Mouse (Mus musculus): ENCODE data around the gene Ptpa. TPM values are rescaled to one million over a fixed set of nuclear protein-coding genes. Genes with fewer than 3 reads are reported as not detected.

Ptpa gene
- polyA plus RNA-seq, 1 experiment = 132 TPM

DNA sequence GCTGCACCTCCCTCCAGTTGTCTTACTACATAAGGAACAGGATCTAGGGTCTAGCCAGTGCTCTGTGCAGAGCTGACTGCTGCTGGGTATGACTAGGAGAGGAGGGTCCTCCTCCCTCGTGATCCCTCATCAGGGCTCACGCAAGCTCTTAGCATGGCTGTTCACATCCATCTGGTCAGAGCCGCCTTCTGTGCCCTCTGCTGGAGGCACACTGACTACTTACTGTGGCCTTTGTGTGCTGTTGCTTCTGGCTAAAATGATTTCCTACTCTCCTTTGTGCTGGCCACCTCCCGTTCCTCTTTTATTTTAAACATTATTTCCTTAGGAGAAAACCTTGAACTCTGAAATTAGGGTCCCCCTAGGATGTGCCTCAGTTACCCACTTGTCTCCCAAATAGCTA, 21.0 kb downstream of the Ptpa start:
- Histone ChIP-seq H3K4me3 (ENCODE audit: insufficient read depth, low read depth, low read length) (no peak overlapping the region), H3K4me1 (ENCODE audit: control insufficient read depth, insufficient read depth, low read length) (peaks cover 30% of the 10 kb centered on the region; the same call in 1 of the 2 replicates), H3K27me3 (replicated peaks; ENCODE audit: control insufficient read depth, insufficient read depth, low read length) (no peaks in the 10 kb centered on the region), H3K36me3 (ENCODE audit: control insufficient read depth, insufficient read depth, low read length) (no peaks in the 10 kb centered on the region; the same call in 1 of the 2 replicates), H3K27ac (ENCODE audit: insufficient read depth, low read depth, low read length) (no peak overlapping the region)
- 74% methylated on average over 4 of the region's 4 CpGs for WGBS
- no peak for DNase-seq
- TF ChIP-seq CTCF (conservative IDR thresholded peaks at IDR 0.05; ENCODE audit: insufficient read depth, insufficient read length, low read depth, low read length) (no peak), POLR2A (IDR thresholded peaks at IDR 0.05; ENCODE audit: low read depth, low read length) (no peak)

DNA sequence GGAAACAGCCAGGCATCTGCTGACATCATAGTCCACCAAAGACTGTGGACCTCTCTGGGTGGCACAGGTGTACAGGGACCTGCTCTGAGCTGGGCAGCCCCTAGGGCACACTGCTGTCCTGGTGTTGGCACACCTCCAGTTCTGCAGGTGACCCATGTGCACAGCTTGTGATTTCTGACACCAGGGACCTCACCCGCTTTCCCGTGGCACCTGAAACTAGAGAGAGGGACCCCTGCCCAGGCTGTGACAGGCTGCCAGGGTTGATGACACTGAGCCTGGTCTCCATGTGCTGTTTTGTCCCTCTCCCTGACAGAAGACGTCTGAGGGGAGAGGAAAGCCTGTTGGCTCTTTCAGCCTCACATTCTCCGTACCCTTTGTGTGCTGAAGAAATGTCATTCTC, 22.0 kb downstream of the Ptpa start:
- H3K4me1 ChIP-seq (ENCODE audit: control insufficient read depth, insufficient read depth, low read length) = peaks cover 35% of the 10 kb centered on the region
- DNase-seq = no peak
- no peak overlapping the region for H3K27ac ChIP-seq (ENCODE audit: insufficient read depth, low read depth, low read length)
- no peak overlapping the region for H3K4me3 ChIP-seq (ENCODE audit: insufficient read depth, low read depth, low read length)
- H3K27me3 ChIP-seq (replicated peaks; ENCODE audit: control insufficient read depth, insufficient read depth, low read length) = no peaks in the 10 kb centered on the region
- no peaks in the 10 kb centered on the region; the same call in 1 of the 2 replicates for H3K36me3 ChIP-seq (ENCODE audit: control insufficient read depth, insufficient read depth, low read length)
- no peak for TF ChIP-seq POLR2A (IDR thresholded peaks at IDR 0.05; ENCODE audit: low read depth, low read length)
- no peak for TF ChIP-seq CTCF (conservative IDR thresholded peaks at IDR 0.05; ENCODE audit: insufficient read depth, insufficient read length, low read depth, low read length)
- 86% methylated on average over 4 of the region's 4 CpGs for WGBS

DNA sequence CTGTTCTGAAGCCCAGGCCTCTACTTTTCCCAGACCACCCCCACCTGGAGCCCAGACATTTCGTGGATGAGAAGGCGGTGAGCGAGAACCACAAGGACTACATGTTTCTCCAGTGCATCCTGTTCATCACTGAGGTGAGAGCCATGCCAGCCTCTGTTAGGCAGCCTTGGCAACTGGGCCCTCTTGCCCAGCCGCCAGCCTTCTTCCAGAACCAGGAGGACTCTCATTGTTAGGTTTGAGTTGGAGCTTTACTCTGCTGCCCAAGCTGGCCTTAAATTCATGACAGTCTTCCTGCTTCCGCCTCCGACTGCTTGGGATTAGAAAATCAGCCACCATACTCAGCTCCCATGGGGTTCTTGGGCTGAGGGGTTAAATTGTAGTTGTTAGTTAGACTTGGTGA, 23.8 kb downstream of the Ptpa start:
- Histone ChIP-seq H3K4me3 (ENCODE audit: insufficient read depth, low read depth, low read length) (no peak overlapping the region), H3K36me3 (ENCODE audit: control insufficient read depth, insufficient read depth, low read length) (no peaks in the 10 kb centered on the region; the same call in 1 of the 2 replicates), H3K27ac (ENCODE audit: insufficient read depth, low read depth, low read length) (peak overlapping the region; percentile 97), H3K4me1 (ENCODE audit: control insufficient read depth, insufficient read depth, low read length) (peaks cover 45% of the 10 kb centered on the region), H3K27me3 (replicated peaks; ENCODE audit: control insufficient read depth, insufficient read depth, low read length) (no peaks in the 10 kb centered on the region)
- DNase-seq = no peak
- TF ChIP-seq CTCF (conservative IDR thresholded peaks at IDR 0.05; ENCODE audit: insufficient read depth, insufficient read length, low read depth, low read length) (no peak), POLR2A (IDR thresholded peaks at IDR 0.05; ENCODE audit: low read depth, low read length) (no peak)
- 81% methylated on average over 6 of the region's 6 CpGs for WGBS

DNA sequence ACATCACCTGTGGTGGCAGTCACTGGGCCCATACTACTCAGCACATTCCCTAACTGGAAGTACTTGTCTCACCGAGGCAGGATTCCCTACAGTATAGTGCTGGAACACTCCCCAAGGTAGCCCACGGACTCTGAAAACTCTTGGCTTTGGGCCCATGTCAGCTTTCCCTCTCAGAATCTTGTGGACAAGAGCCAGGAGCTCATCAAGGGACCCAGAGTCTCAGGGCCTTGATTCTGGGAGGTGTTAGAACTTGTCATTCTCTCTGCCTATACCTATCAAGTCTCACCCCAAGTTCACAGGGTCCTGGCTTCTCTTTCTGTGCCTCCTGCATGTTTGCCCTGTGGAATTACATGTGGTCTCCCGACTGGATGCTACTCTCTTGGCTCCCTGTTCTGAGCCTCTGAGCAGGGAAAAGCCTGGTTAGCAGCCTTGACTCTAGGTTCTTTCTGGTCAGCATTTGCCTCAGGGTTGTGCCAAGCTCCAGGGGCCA, 24.4 kb downstream of the Ptpa start:
- Histone ChIP-seq H3K4me1 (ENCODE audit: control insufficient read depth, insufficient read depth, low read length) (peaks cover 51% of the 10 kb centered on the region), H3K36me3 (ENCODE audit: control insufficient read depth, insufficient read depth, low read length) (no peaks in the 10 kb centered on the region; the same call in 1 of the 2 replicates)
- peak; percentile 80 for DNase-seq

DNA sequence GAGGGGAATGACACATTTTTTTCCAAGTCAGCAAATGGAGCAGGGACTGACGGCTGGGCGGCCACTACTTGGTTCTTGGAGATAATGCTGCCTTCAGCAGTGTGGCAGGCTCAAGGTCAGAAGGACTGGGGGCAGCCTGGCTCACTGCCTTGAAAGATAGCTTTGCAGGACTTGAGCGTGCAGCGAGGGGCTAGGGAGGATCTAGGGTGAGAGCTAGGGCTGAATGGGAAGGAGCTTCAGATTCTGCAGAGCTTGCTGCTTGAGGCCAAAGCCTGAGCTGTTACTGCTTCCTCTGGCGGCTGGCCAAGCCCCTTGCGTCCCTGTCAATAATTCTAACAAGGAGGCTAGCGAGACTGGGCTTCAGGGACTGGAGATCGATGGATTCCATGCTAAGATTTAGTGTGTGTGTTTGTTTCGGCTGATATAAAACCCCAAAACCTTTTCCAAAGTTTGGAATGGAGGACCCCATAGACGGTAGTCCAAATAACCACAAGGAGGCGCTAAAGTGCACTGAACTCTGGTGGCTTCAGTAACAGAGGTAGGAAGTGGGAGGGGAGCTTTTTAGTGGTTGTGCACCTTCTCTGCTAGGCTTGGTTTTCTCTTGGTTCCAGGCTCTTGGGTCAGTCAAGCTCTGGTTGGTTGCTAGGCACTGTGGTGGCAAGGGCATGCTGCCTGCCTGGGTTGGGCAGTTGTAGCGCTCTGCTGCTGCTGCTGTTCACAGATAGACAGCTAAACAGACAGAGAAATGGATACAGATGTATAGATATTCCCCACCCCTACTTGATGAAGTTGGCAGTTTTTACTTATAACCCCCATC, 25.1 kb downstream of the Ptpa start:
- WGBS = 3% methylated on average over 12 of the region's 12 CpGs
- no peaks in the 10 kb centered on the region; the same call in 1 of the 2 replicates for H3K36me3 ChIP-seq (ENCODE audit: control insufficient read depth, insufficient read depth, low read length)
- DNase-seq = peak; percentile 93
- H3K4me1 ChIP-seq (ENCODE audit: control insufficient read depth, insufficient read depth, low read length) = peaks cover 56% of the 10 kb centered on the region
- TF ChIP-seq CTCF (conservative IDR thresholded peaks at IDR 0.05; ENCODE audit: insufficient read depth, insufficient read length, low read depth, low read length) = peak; percentile 61
- no peak for TF ChIP-seq POLR2A (IDR thresholded peaks at IDR 0.05; ENCODE audit: low read depth, low read length)
- no peaks in the 10 kb centered on the region for H3K27me3 ChIP-seq (replicated peaks; ENCODE audit: control insufficient read depth, insufficient read depth, low read length)
- peak overlapping the region; percentile 97 for H3K27ac ChIP-seq (ENCODE audit: insufficient read depth, low read depth, low read length)
- H3K4me3 ChIP-seq (ENCODE audit: insufficient read depth, low read depth, low read length) = peak overlapping the region; percentile 6; the same call in 1 of the 2 replicates

More for the DNA sequence above, 24.4 kb downstream of the Ptpa start:
- no peaks in the 10 kb centered on the region for H3K27me3 ChIP-seq (replicated peaks; ENCODE audit: control insufficient read depth, insufficient read depth, low read length)
- TF ChIP-seq POLR2A (IDR thresholded peaks at IDR 0.05; ENCODE audit: low read depth, low read length) (no peak), CTCF (conservative IDR thresholded peaks at IDR 0.05; ENCODE audit: insufficient read depth, insufficient read length, low read depth, low read length) (no peak)
- H3K27ac ChIP-seq (ENCODE audit: insufficient read depth, low read depth, low read length) = peak overlapping the region; percentile 97
- H3K4me3 ChIP-seq (ENCODE audit: insufficient read depth, low read depth, low read length) = no peak overlapping the region
- WGBS = 10% methylated on average over 3 of the region's 3 CpGs

DNA sequence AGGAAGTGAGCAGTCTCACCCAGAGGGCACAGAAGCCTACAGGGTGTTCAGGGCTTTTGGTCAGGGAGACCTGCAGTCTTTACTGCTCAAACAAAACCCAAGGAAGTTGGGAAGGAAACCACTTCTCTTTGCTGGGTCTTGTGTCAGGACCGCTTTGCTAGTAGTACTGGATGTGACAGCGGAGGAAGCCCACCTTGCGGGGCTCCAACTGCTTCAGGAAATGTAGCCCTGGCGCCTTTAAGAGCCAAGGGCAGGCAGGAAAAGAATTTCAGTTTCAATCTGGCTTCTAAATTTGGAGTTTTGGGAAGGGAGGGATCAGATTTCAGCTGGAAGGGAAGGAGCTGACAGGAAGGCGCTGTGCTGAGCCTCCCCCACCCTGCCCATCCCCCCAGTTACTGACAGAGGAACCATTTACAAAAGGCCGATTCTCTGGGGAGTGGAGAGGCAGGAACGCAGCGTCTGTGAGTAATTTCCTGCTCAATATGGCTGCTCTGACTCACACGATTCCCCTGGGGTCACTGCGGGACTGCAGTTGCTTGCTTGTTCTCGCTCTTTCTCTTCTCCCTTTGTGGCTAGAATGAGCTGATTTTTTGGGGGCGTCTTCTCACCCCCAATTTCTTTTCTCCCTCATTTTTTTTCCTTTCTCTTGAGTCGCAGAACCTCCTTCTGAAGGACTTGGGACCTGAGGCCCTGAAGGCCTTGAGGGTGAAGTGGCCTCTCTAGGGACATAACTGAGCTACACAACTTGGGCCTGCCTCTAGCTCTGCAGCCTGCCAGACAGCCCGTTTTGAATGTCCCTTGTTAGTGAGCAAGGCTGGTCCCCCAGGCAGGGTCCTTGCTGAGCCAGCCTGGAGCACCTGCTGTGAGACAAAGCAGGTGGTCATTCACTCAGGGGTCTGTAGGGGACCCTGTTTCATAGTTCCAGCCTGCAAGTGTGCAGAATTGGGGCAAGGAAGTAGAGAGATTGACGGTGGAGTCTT, 26.0 kb downstream of the Ptpa start:
- 7% methylated on average over 15 of the region's 15 CpGs for WGBS
- H3K36me3 ChIP-seq (ENCODE audit: control insufficient read depth, insufficient read depth, low read length) = no peaks in the 10 kb centered on the region; the same call in 1 of the 2 replicates
- peak overlapping the region; percentile 41 for H3K4me3 ChIP-seq (ENCODE audit: insufficient read depth, low read depth, low read length)
- H3K27me3 ChIP-seq (replicated peaks; ENCODE audit: control insufficient read depth, insufficient read depth, low read length) = no peaks in the 10 kb centered on the region
- peak overlapping the region; percentile 97 for H3K27ac ChIP-seq (ENCODE audit: insufficient read depth, low read depth, low read length)
- TF ChIP-seq CTCF (conservative IDR thresholded peaks at IDR 0.05; ENCODE audit: insufficient read depth, insufficient read length, low read depth, low read length) (no peak), POLR2A (IDR thresholded peaks at IDR 0.05; ENCODE audit: low read depth, low read length) (peak; percentile 47)
- H3K4me1 ChIP-seq (ENCODE audit: control insufficient read depth, insufficient read depth, low read length) = peaks cover 54% of the 10 kb centered on the region
- peak; percentile 92 for DNase-seq
